Mouse (Mus musculus): ENCODE results near the gene Gm43638. TPM values are rescaled to one million over a fixed set of nuclear protein-coding genes. Genes with fewer than 3 reads are reported as not detected.

Gm43638 gene
- polyA plus RNA-seq (2017; shearing (Covaris generic)), result not detected

DNA sequence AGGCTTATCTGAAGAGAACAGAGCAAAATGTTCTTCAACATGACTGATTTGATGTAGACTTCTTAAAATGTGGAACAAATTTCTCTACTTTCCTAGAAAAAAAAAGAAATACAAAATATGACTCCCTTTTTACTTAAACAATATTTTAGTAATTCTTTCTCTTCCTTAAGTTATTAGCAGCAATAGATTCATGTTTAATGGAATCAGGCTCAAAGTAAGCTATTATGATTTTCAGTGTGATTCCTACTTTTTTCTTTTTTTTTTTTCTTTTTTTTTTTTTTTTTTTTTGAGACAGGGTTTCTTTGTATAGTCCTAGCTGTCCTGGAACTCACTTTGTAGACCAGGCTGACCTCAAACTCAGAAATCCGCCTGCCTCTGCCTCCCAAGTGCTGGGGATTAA lies at the start of gene Gm43638:
TSS of gene Gm43638 (minus strand) at position 101 of the 400 bp plus-strand sequence.

GRCm38 (mm10) chr5:87490771-87491170 lies 4.2 kb upstream of the Gm43638 start, which contains the start of gene Ugt2a1:
Gene Ugt2a1, minus strand, starts transcription at chr5:87490871.

GRCm38 (mm10) chr5:87482160-87482559 lies 4.4 kb downstream of the Gm43638 start, which contains the start of gene Ugt2a2:
Gene Ugt2a2, minus strand, starts transcription at chr5:87482260.

DNA sequence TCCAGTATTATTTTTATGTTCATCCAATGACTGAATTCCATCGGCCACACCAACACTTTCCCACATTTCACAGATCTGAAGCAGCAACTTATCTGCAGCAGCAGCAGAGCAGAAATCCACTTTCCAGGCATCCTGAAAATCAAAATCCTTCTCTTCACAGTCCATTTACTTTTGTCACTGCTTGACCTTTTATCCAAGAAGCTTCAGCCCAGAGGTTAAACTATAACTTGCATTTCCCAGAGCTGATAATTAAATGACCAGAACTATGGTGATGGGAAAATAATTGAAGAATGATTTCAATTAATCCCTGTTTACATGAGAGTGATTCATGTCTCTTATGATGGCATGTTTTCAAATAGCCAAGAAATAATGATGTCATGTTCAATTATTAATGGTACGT lies 62.6 kb downstream of the Gm43638 start, which contains the start of gene Ugt2b38:
TSS of gene Ugt2b38 (minus strand) at position 163 of the 400 bp plus-strand sequence.

Other genes with a start within 250 kb of the Gm43638 start
- under 1 TPM in 1 of 2 experiments, not detected in 1; 0.23 TPM for gene Ugt2b37, start 232.0 kb downstream of the Gm43638 start, polyA plus RNA-seq (2017; shearing (Covaris generic))
- gene Ugt2a3, start 149.6 kb downstream of the Gm43638 start, polyA plus RNA-seq (2017; shearing (Covaris generic)), result under 1 TPM in 1 of 2 experiments, not detected in 1; 0.14 TPM
- not detected for gene Ugt2b38, start 62.6 kb downstream of the Gm43638 start, polyA plus RNA-seq (2017; shearing (Covaris generic))
- gene Ugt2a2, start 4.5 kb downstream of the Gm43638 start, polyA plus RNA-seq (2017; shearing (Covaris generic)), result not detected
- gene Ugt2a1, start 4.1 kb upstream of the Gm43638 start, polyA plus RNA-seq (2017; shearing (Covaris generic)), result not detected
- gene Sult1b1, start 51.4 kb upstream of the Gm43638 start, polyA plus RNA-seq (2017; shearing (Covaris generic)), result not detected
- under 1 TPM; 0.11 to 0.16 TPM for gene Sult1d1, start 82.2 kb upstream of the Gm43638 start, polyA plus RNA-seq (2017; shearing (Covaris generic))
- gene Sult1e1, start 104.8 kb upstream of the Gm43638 start, polyA plus RNA-seq (2017; shearing (Covaris generic)), result not detected
- 1 to 10 TPM in 1 of 2 experiments, not detected in 1; 1.3 TPM for gene Csn1s1, start 179.4 kb upstream of the Gm43638 start, polyA plus RNA-seq (2017; shearing (Covaris generic))
- gene Csn2, start 212.8 kb upstream of the Gm43638 start, polyA plus RNA-seq (2017; shearing (Covaris generic)), result under 1 TPM in 1 of 2 experiments, not detected in 1; 0.31 TPM

Measured in activated CD4-positive, CD25-positive, alpha-beta regulatory T cell (primary cell).